Mouse (Mus musculus) bone marrow macrophage, adult 2 months (primary cell): ENCODE measurements at regions not wholly inside any gene's neighbourhood (a gene's known extent, or its start where the extent isn't known, plus 50 kb on each side); places are given as distances from the start of the nearest gene placed in this dataset.

Source experiments
- CTCF ChIP-seq: IDR thresholded peaks from 2 replicates; pipeline ENCODE4 v1.5.1; 2012; ENCODE audit warnings: low read depth, mild to moderate bottlenecking, low read length, moderate library complexity
- POLR2A ChIP-seq: IDR thresholded peaks from 2 replicates; pipeline ENCODE4 v1.6.1; 2012; ENCODE audit warnings: mild to moderate bottlenecking, low read depth, low read length, borderline replicate concordance

DNA sequence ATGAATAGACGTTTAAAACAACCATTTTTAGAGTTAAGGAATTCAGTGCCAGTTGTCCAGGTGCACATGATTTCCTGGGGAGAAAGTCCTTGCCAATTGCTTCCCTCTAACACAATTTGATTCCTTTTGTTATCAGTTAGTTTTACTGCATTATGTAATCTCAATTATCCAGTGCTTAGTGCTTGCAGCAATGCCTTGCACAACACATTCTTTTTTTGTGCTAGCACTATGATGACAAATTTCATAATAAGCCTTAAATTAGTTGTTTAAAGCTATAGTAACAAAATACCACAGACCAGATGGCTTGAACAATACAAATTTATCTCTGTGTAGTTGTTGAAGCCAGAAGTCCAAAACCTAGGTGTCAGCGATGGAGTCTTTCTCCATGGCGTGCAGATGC, 130.7 kb upstream of the Fut8 start:
- no peak for TF ChIP-seq POLR2A
- TF ChIP-seq CTCF: no peak
